Mouse (Mus musculus): ENCODE results near the gene Phlda2.
"Not testable (repeated sequence)": the region's sequence is repeated elsewhere in the genome, so short reads cannot be mapped to it uniquely, and the experiment has no call there.

Gene Phlda2

GRCm38 (mm10) chr7:143502418-143503200, at the start of gene Phlda2:
Gene Phlda2 (minus strand): TSS chr7:143503150.
- in situ Hi-C loops (cut with MboI; ENCODE audit: unreplicated experiment in 2 of 2) = no loop called here

- in situ Hi-C loops (cut with MboI; ENCODE audit: unreplicated experiment in 2 of 2) = no loop called here
These were observed 46.8 kb upstream of the Phlda2 start for GRCm38 (mm10) chr7:143549588-143550220.

DNA sequence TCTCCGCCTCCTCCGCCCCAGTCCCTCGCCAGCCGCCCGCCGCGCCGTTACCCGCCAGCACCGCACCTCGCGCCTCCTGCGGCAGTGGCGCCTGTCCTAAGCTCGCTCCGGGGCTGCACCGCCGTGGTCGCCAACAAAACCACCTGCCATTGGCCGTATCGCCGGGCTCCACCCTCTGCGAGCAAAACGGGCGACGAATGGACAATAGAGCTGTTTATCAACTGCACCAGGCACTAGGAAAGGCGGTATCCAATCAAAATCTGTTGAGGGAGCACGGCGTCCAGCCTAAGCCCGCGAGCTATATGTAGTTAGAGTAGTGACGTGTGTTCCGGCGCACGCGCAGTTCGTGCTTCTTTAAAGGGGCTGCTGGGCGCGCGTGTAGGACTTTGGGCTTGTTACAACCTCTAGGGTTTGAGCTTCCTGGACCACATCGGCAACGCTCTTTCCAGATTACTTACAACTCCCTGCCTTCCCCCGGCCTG, 46.1 kb upstream of the Phlda2 start, which contains the start of gene Nap1l4:
Gene Nap1l4 (minus strand): TSS at position 131 of the 482 bp plus-strand sequence.
- in situ Hi-C loops (cut with MboI; ENCODE audit: unreplicated experiment in 2 of 2) = no loop called here

DNA sequence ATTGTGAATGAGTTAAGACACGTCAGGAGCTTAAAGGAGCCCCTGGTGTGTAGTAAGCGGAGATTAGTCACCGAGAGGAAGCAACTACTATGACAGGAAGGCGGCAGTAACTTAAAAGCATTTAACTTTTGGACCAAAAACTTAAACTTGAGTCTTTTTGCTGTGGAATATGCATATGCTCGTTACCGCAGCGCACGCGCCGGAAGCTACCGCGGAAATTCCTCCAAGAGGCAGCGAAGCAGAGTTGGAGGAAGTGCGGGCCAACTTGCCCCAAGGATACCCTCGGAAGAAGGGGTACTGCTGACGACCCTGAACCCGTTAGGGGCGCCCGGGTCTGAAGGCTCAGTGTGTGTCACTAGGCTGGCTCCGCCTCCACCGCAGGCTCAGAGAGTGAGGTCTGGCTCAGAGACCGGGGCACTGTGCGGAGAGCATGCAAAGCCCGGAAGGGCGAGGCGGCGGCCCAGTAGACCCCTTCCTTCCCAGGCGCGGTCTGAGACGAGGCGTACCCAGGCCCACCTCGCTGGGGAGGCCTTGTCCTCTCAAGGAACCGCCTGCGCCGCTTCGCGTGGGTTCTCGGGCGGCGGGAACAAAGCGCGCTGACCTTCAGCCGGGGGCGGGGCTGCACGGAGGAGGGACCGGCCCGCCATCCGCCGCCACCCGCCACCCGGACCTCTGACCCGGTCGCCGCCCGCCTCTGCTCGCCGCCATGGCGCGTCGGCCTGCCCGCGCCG, 45.4 kb upstream of the Phlda2 start:
- in situ Hi-C loops (cut with MboI; ENCODE audit: unreplicated experiment in 2 of 2) = no loop called here

DNA sequence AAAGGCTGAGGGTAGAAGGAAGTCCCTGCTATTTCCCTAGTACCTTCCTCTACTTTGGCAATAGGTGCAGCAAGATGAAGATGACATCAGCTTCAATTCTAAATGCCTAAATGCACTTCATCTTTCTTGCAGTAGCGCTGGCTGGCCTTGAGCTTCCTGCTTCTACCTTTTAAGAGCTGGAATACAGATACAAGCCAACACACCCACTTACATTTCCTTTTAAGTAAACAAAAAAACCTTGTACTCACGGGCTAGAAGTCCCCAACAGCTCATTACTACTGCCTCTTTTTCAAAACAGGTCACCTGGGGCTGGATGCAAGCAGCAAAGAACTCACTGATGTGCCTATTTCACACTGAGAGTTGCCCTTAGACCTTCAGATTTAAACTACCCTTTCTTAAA, 43.6 kb upstream of the Phlda2 start:
- in situ Hi-C loops (cut with MboI; ENCODE audit: unreplicated experiment in 2 of 2) = no loop called here

DNA sequence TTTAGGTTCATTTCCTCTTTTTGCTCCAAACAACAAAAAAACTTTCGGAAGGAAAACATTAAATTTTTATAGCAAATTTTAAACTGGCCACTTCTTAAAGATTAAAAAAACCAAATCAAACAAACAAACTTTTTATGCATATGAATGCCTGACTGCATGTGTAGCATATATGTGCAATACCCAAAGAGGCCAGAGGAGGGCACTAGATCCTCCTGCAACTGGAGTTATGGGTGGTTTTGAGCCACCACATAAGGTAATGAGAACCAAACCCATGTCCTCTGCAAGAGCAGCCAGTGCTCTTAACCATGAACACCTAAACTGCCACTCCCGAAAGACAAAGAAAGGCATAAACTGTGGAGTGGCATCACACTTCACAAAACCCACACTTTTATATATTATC, 41.4 kb upstream of the Phlda2 start:
- in situ Hi-C loops (cut with MboI; ENCODE audit: unreplicated experiment in 2 of 2) = no loop called here

DNA sequence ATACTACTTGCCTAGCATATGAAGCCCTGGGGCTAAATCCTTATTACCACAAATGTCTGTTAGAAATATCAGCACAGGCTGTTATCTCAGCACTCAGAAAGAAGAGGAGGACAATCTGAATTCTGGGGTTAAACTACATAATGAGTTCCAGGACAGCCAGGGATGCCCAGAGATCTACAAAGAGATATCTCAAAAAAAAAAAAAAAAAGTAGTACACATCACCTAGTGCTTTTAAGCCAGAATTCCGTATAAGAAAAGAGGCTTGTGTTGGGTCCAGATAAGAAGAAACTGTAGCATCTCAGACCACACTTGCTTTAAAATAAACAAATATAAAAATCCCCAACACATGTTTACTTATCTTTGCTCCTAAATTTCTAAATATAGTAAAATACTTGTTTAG, 35.7 kb upstream of the Phlda2 start:
- in situ Hi-C loops (cut with MboI; ENCODE audit: unreplicated experiment in 2 of 2) = no loop called here

- in situ Hi-C loops (cut with MboI; ENCODE audit: unreplicated experiment in 2 of 2) = not testable (repeated sequence)
These were observed 35.3 kb upstream of the Phlda2 start for GRCm38 (mm10) chr7:143538229-143538628.

GRCm38 (mm10) chr7:143536251-143536650, 33.3 kb upstream of the Phlda2 start:
- in situ Hi-C loops (cut with MboI; ENCODE audit: unreplicated experiment in 2 of 2) = no loop called here

- in situ Hi-C loops (cut with MboI; ENCODE audit: unreplicated experiment in 2 of 2) = no loop called here
These were observed 30.3 kb upstream of the Phlda2 start for GRCm38 (mm10) chr7:143533284-143533683.

- in situ Hi-C loops (cut with MboI; ENCODE audit: unreplicated experiment in 2 of 2) = no loop called here
These were observed 29.5 kb upstream of the Phlda2 start for GRCm38 (mm10) chr7:143532410-143532809.

DNA sequence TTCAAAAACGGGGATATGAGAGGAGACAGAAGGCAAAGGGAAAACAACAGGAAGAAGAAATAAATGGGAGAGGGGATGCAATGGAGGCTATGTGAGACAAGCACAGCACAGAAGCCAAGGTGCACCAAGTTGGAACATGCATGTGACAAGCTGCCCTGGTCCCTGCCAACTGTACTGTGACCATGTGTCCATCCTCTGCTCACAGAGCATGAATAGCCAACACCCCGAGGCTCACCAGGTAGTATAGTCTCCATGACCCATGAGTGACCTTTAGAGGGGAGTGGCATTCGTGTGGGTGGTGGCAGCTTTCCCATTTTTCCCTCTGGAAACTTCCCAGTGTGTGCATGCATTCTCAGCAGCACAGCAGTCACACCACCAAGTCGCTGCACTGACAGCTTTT, 16.4 kb upstream of the Phlda2 start:
- in situ Hi-C loops (cut with MboI; ENCODE audit: unreplicated experiment in 2 of 2) = no loop called here

- in situ Hi-C loops (cut with MboI; ENCODE audit: unreplicated experiment in 2 of 2) = no loop called here
These were observed 11.4 kb upstream of the Phlda2 start for GRCm38 (mm10) chr7:143514416-143514768.

- in situ Hi-C loops (cut with MboI; ENCODE audit: unreplicated experiment in 2 of 2) = no loop called here
These were observed 10.9 kb upstream of the Phlda2 start for GRCm38 (mm10) chr7:143513763-143514415.

GRCm38 (mm10) chr7:143511335-143511712, 8.4 kb upstream of the Phlda2 start:
- in situ Hi-C loops (cut with MboI; ENCODE audit: unreplicated experiment in 2 of 2) = no loop called here

- in situ Hi-C loops (cut with MboI; ENCODE audit: unreplicated experiment in 2 of 2) = no loop called here
These were observed 7.8 kb upstream of the Phlda2 start for GRCm38 (mm10) chr7:143510593-143511334.

GRCm38 (mm10) chr7:143509566-143509965, 6.6 kb upstream of the Phlda2 start:
- in situ Hi-C loops (cut with MboI; ENCODE audit: unreplicated experiment in 2 of 2) = no loop called here

- in situ Hi-C loops (cut with MboI; ENCODE audit: unreplicated experiment in 2 of 2) = no loop called here
These were observed 3.7 kb upstream of the Phlda2 start for GRCm38 (mm10) chr7:143506675-143507074.

DNA sequence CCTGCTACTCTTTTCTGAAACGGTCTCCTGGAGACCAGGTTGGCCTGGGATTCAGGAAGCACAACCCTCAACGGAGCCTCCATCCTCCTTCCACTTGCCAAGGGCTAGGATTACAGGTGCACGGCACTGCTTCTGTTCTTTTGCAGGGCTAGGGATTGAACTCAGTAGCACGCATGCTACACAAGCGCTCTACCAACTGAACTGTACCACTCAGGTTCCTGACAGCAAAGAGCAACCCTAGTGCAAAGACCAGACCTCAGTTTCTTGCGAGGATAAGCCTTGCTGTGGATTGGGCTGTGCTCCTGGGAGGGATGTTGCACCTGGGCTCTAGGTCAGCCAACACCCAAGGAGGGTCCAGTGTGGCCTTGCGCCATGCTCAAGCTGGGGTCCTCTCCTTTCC, 3.3 kb upstream of the Phlda2 start:
- in situ Hi-C loops (cut with MboI; ENCODE audit: unreplicated experiment in 2 of 2) = no loop called here

DNA sequence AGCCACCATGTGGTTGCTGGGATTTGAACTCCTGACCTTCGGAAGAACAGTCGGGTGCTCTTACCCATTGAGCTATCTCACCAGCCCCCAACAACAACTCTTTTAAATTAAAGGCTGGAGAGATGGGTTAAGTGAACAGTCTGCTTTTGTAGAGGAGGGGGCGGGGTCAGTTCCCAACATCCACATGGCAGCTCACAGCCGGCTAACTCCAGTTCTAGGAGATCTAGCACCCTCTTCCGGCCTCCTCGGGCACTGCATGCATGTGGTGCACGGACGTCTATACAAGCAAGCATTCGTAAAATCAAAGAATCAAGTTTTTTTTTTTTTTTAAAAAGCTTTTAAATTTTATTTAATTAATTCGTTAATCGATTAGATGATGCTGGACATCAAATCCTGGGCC, 2.9 kb upstream of the Phlda2 start:
- in situ Hi-C loops (cut with MboI; ENCODE audit: unreplicated experiment in 2 of 2) = no loop called here
